Mouse (Mus musculus) liver, adult 2 months (tissue): ENCODE data around the gene Taf4.

Experiments used
- CTCF ChIP-seq: fragments of 200-500 bp; IDR thresholded peaks from 2 replicates; pipeline ENCODE4 v1.5.1; 2011; ENCODE audit warnings: low read depth, low read length, control low read depth
- POLR2A ChIP-seq: fragments of 200-500 bp; IDR thresholded peaks from 2 replicates; pipeline ENCODE4 v1.6.1; 2011; ENCODE audit warnings: low read length, control low read depth; ENCODE audit not compliant: insufficient read depth; ENCODE audit errors: extremely low read depth

DNA sequence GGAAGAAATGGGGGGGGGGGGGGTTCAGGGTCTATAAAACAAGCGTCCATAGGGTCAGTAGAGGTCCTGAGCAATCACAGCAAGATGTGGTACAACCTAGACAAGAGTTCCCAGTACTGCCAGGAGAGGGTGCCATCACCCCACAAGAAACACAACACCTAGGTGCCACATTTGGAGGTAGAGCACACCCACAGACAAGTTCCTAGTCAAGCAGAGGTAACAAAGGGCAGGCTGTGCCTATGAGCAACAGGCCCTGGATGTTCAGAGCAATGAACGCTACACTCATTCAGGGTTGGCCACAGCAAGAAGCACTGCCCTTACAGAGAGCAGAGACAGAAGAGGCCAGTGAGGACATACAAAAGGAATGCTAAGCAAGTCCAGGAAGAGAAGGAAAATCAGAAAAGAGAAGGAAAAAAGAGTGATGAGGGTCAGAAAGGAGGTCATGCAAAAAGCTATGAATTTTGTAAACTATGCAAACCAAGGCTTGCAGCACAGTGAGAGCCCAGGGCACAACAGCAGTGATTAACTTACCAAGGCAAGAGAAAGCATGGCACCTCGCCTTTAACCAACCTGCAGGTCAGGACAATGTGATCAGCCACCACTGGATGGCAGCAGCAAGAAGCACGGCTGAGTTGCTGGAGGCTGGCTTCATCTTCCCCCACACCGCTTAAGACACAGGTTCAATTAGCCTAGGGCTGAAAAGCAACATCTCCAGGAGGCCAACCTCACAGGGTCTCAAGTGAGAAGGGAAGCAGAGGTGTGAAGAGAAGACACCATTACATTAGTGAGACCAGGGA is 59.4 kb downstream of the Taf4 start:
- TF ChIP-seq POLR2A = no peak
- peak; percentile 93 for TF ChIP-seq CTCF
